Mouse (Mus musculus) liver, embryonic 14.5 days (tissue): Measurements from ENCODE around the gene Thap4.
A peak's percentile ranks its signal among the peaks of the same experiment; 100 is the strongest.

Experiments used
- CTCF ChIP-seq: IDR thresholded peaks from 2 replicates; pipeline ENCODE4 v1.5.1; 2016; ENCODE audit warnings: antibody characterized with exemption, low read depth, control low read depth
- EP300 ChIP-seq: IDR thresholded peaks from 2 replicates; pipeline ENCODE4 v1.6.1; 2016; ENCODE audit warnings: antibody characterized with exemption, low read depth

GRCm38 (mm10) chr1:93801741-93802238 lies 47.1 kb upstream of the Thap4 start, which contains the start of gene Dtymk:
- TF ChIP-seq CTCF (peak; percentile 80), EP300 (peak; percentile 42; the same call in 1 of the 2 replicates)
